Mouse (Mus musculus) lung, adult 2 months (tissue): Measurements from ENCODE around the gene Atp1a1.

ENCODE experiments used
- CTCF ChIP-seq: fragments of 200-500 bp; IDR thresholded peaks from 2 replicates; pipeline ENCODE4 v1.5.1; 2011; ENCODE audit warnings: mild to moderate bottlenecking, low read length, control low read depth; ENCODE audit not compliant: insufficient read depth
- POLR2A ChIP-seq: fragments of 200-500 bp; IDR thresholded peaks from 2 replicates; pipeline ENCODE4 v1.6.1; 2011; ENCODE audit warnings: low read depth, mild to moderate bottlenecking, control low read depth, low read length, borderline replicate concordance; ENCODE audit errors: extremely low read depth

GRCm38 (mm10) chr3:101597317-101598096 lies 7.0 kb downstream of the Atp1a1 start:
- TF ChIP-seq CTCF (no peak), POLR2A (no peak)
